Mouse (Mus musculus): ENCODE results near the gene Grb10. TPM values are rescaled to one million over a fixed set of nuclear protein-coding genes. Genes with fewer than 3 reads are reported as not detected.
A peak's percentile ranks its signal among the peaks of the same experiment; 100 is the strongest.

Gene Grb10
- polyA plus RNA-seq, 2 experiments: 243 to 644 TPM

GRCm38 (mm10) chr11:11958061-11958361, 80.5 kb downstream of the Grb10 start:
- WGBS: 66% methylated on average over 2 of the region's 2 CpGs
- peaks cover 38% of the 10 kb centered on the region for H3K36me3 ChIP-seq (ENCODE audit: control insufficient read depth, insufficient read depth, low read length)
- no peak overlapping the region for H3K9ac ChIP-seq (ENCODE audit: low read depth, low read length, severe bottlenecking)
- no peaks in the 10 kb centered on the region for H3K9me3 ChIP-seq (ENCODE audit: control insufficient read depth, low read length)
- TF ChIP-seq POLR2A (IDR thresholded peaks at IDR 0.05; ENCODE audit: borderline replicate concordance, extremely low read depth, insufficient read depth, insufficient read length): no peak
- no peaks in the 10 kb centered on the region for H3K27me3 ChIP-seq (ENCODE audit: control insufficient read depth, insufficient read depth, low read length)
- DNase-seq (ENCODE audit: low spot score) (no peak), ATAC-seq (ENCODE audit: low FRiP score, low read depth) (no peak)
- no peak overlapping the region for H3K4me2 ChIP-seq (replicated peaks; ENCODE audit: low read depth, low read length, severe bottlenecking)
- no peak overlapping the region for H3K27ac ChIP-seq (replicated peaks; ENCODE audit: low read depth, low read length)
- no peak overlapping the region for H3K4me3 ChIP-seq (replicated peaks; ENCODE audit: low read length)
- H3K4me1 ChIP-seq (ENCODE audit: control insufficient read depth, insufficient read depth, low read length): peaks cover 75% of the 10 kb centered on the region

- DNase-seq (ENCODE audit: low spot score) (no peak), ATAC-seq (ENCODE audit: low FRiP score, low read depth) (no peak)
- no peak for TF ChIP-seq POLR2A (IDR thresholded peaks at IDR 0.05; ENCODE audit: borderline replicate concordance, extremely low read depth, insufficient read depth, insufficient read length)
- Histone ChIP-seq H3K27me3 (ENCODE audit: control insufficient read depth, insufficient read depth, low read length) (no peaks in the 10 kb centered on the region), H3K9me3 (ENCODE audit: control insufficient read depth, low read length) (no peaks in the 10 kb centered on the region), H3K4me1 (ENCODE audit: control insufficient read depth, insufficient read depth, low read length) (peaks cover 76% of the 10 kb centered on the region), H3K4me3 (replicated peaks; ENCODE audit: low read length) (no peak overlapping the region), H3K4me2 (replicated peaks; ENCODE audit: low read depth, low read length, severe bottlenecking) (no peak overlapping the region), H3K36me3 (ENCODE audit: control insufficient read depth, insufficient read depth, low read length) (peaks cover 39% of the 10 kb centered on the region), H3K27ac (replicated peaks; ENCODE audit: low read depth, low read length) (no peak overlapping the region), H3K9ac (ENCODE audit: low read depth, low read length, severe bottlenecking) (no peak overlapping the region)
- WGBS: 77% methylated on average over 5 of the region's 5 CpGs
Observed at GRCm38 (mm10) chr11:11957211-11958060, 81.0 kb downstream of the Grb10 start.

GRCm38 (mm10) chr11:11955783-11956182, 82.7 kb downstream of the Grb10 start:
- Histone ChIP-seq H3K27me3 (ENCODE audit: control insufficient read depth, insufficient read depth, low read length) (no peaks in the 10 kb centered on the region), H3K4me1 (ENCODE audit: control insufficient read depth, insufficient read depth, low read length) (peaks cover 72% of the 10 kb centered on the region), H3K9ac (ENCODE audit: low read depth, low read length, severe bottlenecking) (no peak overlapping the region), H3K4me3 (replicated peaks; ENCODE audit: low read length) (no peak overlapping the region), H3K9me3 (ENCODE audit: control insufficient read depth, low read length) (no peaks in the 10 kb centered on the region), H3K27ac (replicated peaks; ENCODE audit: low read depth, low read length) (peak overlapping the region; percentile 90), H3K36me3 (ENCODE audit: control insufficient read depth, insufficient read depth, low read length) (peaks cover 40% of the 10 kb centered on the region), H3K4me2 (replicated peaks; ENCODE audit: low read depth, low read length, severe bottlenecking) (no peak overlapping the region)
- no peak for TF ChIP-seq POLR2A (IDR thresholded peaks at IDR 0.05; ENCODE audit: borderline replicate concordance, extremely low read depth, insufficient read depth, insufficient read length)
- ATAC-seq (ENCODE audit: low FRiP score, low read depth): no peak
- DNase-seq (ENCODE audit: low spot score): no peak

GRCm38 (mm10) chr11:11954606-11955005, 83.9 kb downstream of the Grb10 start:
- ATAC-seq (ENCODE audit: low FRiP score, low read depth) (no peak), DNase-seq (ENCODE audit: low spot score) (no peak)
- peaks cover 38% of the 10 kb centered on the region for H3K36me3 ChIP-seq (ENCODE audit: control insufficient read depth, insufficient read depth, low read length)
- no peak for TF ChIP-seq POLR2A (IDR thresholded peaks at IDR 0.05; ENCODE audit: borderline replicate concordance, extremely low read depth, insufficient read depth, insufficient read length)
- peak overlapping the region; percentile 90 for H3K27ac ChIP-seq (replicated peaks; ENCODE audit: low read depth, low read length)
- H3K9me3 ChIP-seq (ENCODE audit: control insufficient read depth, low read length): no peaks in the 10 kb centered on the region
- H3K4me3 ChIP-seq (replicated peaks; ENCODE audit: low read length): no peak overlapping the region
- peaks cover 69% of the 10 kb centered on the region for H3K4me1 ChIP-seq (ENCODE audit: control insufficient read depth, insufficient read depth, low read length)
- no peak overlapping the region for H3K4me2 ChIP-seq (replicated peaks; ENCODE audit: low read depth, low read length, severe bottlenecking)
- 91% methylated on average over 6 of the region's 6 CpGs for WGBS
- H3K27me3 ChIP-seq (ENCODE audit: control insufficient read depth, insufficient read depth, low read length): no peaks in the 10 kb centered on the region
- no peak overlapping the region for H3K9ac ChIP-seq (ENCODE audit: low read depth, low read length, severe bottlenecking)

- H3K27ac ChIP-seq (replicated peaks; ENCODE audit: low read depth, low read length): peak overlapping the region; percentile 90
- DNase-seq (ENCODE audit: low spot score) (no peak), ATAC-seq (ENCODE audit: low FRiP score, low read depth) (peak; percentile 13; the same call in 1 of the 2 replicates)
- no peak overlapping the region for H3K9ac ChIP-seq (ENCODE audit: low read depth, low read length, severe bottlenecking)
- H3K27me3 ChIP-seq (ENCODE audit: control insufficient read depth, insufficient read depth, low read length): no peaks in the 10 kb centered on the region
- H3K36me3 ChIP-seq (ENCODE audit: control insufficient read depth, insufficient read depth, low read length): peaks cover 35% of the 10 kb centered on the region
- TF ChIP-seq POLR2A (IDR thresholded peaks at IDR 0.05; ENCODE audit: borderline replicate concordance, extremely low read depth, insufficient read depth, insufficient read length): no peak
- no peak overlapping the region for H3K4me3 ChIP-seq (replicated peaks; ENCODE audit: low read length)
- WGBS: 56% methylated on average over 4 of the region's 4 CpGs
- peaks cover 71% of the 10 kb centered on the region for H3K4me1 ChIP-seq (ENCODE audit: control insufficient read depth, insufficient read depth, low read length)
- no peak overlapping the region for H3K4me2 ChIP-seq (replicated peaks; ENCODE audit: low read depth, low read length, severe bottlenecking)
- H3K9me3 ChIP-seq (ENCODE audit: control insufficient read depth, low read length): no peaks in the 10 kb centered on the region
Observed at GRCm38 (mm10) chr11:11954115-11954438, 84.4 kb downstream of the Grb10 start.
